Mouse (Mus musculus) liver, adult 2 months (tissue): Measurements from ENCODE around the gene Prm2. TPM values are rescaled to one million over a fixed set of nuclear protein-coding genes. Genes with fewer than 3 reads are reported as not detected.
A peak's percentile ranks its signal among the peaks of the same experiment; 100 is the strongest.

Experiments
- DNase-seq: peaks from one replicate; pipeline ENCODE4 v3.0.0-alpha.2; 2011; ENCODE audit warnings: low read depth, low spot score; ENCODE audit errors: extremely low read depth
- H3K27ac ChIP-seq: fragments of 200-500 bp; replicated peaks from 2 replicates; pipeline ENCODE4 v1.5.1; 2012; ENCODE audit warnings: low read depth, mild to moderate bottlenecking, control low read depth, inconsistent platforms, low read length; ENCODE audit not compliant: insufficient read depth
- H3K27me3 ChIP-seq: fragments of 200-500 bp; 2 replicates; pipeline ENCODE4 v1.6.1; 2012; ENCODE audit warnings: mild to moderate bottlenecking, moderate library complexity, low read length, inconsistent platforms; ENCODE audit not compliant: control insufficient read depth, insufficient read depth
- H3K36me3 ChIP-seq: fragments of 200-500 bp; 2 replicates; pipeline ENCODE4 v1.6.1; 2012; ENCODE audit warnings: low read length, inconsistent platforms; ENCODE audit not compliant: control insufficient read depth, insufficient read depth
- H3K4me1 ChIP-seq: fragments of 200-500 bp; 2 replicates; pipeline ENCODE4 v1.6.1; 2011; ENCODE audit warnings: low read length; ENCODE audit not compliant: control insufficient read depth, insufficient read depth
- H3K4me3 ChIP-seq: fragments of 200-500 bp; 2 replicates; pipeline ENCODE4 v1.5.1; 2011; ENCODE audit warnings: low read depth, mild to moderate bottlenecking, control low read depth, low read length, moderate library complexity; ENCODE audit not compliant: insufficient read depth
- H3K79me2 ChIP-seq: fragments of 200-500 bp; 2 replicates; pipeline ENCODE4 v1.6.1; 2012; ENCODE audit warnings: inconsistent platforms, mild to moderate bottlenecking, low read length, moderate library complexity; ENCODE audit not compliant: control insufficient read depth, insufficient read depth
- H3K9ac ChIP-seq: fragments of 200-500 bp; 2 replicates; pipeline ENCODE4 v1.6.1; 2012; ENCODE audit warnings: low read depth, mild to moderate bottlenecking, control low read depth, inconsistent platforms, low read length
- CTCF ChIP-seq: fragments of 200-500 bp; IDR thresholded peaks from 2 replicates; pipeline ENCODE4 v1.5.1; 2011; ENCODE audit warnings: low read depth, low read length, control low read depth
- POLR2A ChIP-seq: fragments of 200-500 bp; IDR thresholded peaks from 2 replicates; pipeline ENCODE4 v1.6.1; 2011; ENCODE audit warnings: low read length, control low read depth; ENCODE audit not compliant: insufficient read depth; ENCODE audit errors: extremely low read depth
- WGBS: fragments of 180-500 bp; shearing (Covaris S2); methylation state at CpG from one replicate; pipeline ENCODE4 v1.1.7; 2018; 5-methylcytosine and 5-hydroxymethylcytosine counted together
- polyA plus RNA-seq: library from polyadenylated mRNA; depleted of rRNA; stranded (reverse); fragments of >200 nt; gene quantifications from 2 replicates; pipeline ENCODE4 v1.2.3, GENCODE M21; 2012
- total RNA-seq: library from RNA; depleted of rRNA; stranded (reverse); fragments of >200 nt; gene quantifications from 2 replicates; pipeline ENCODE4 v1.2.3, GENCODE M21; 2014

The Prm2 gene
- total and polyA plus RNA-seq, 2 experiments: not detected

DNA sequence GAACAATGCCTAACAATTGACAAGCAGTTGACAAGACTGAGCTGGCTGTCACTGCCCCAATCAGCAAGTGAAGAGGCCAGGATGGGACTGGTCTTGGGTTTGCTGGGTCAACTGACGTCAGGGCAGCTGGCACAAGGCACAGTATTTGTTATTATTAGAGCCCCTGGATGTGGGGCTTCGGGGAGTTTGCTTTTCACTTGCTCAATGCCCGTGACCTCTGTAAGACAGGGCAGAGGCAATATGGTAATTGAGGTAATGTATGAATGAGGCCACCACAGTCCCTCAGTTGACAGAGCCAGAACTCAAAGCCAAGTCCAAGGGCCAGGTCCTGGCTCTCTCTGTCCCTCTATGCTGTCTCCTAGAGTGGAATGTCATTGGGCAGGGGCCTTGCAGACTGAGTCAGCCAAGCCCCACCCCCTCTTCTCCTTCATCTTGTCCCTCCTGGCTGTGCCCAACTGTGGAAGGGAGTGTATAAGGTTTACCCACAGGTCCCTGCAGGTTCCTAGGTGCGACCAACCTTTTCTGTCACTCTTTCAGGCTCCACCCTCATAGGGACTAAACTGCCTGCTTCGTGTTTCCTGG lies 18.3 kb downstream of the Prm2 start:
- 41% methylated on average over 5 of the region's 5 CpGs for WGBS
- no peak overlapping the region for H3K9ac ChIP-seq
- no peaks in the 10 kb centered on the region for H3K79me2 ChIP-seq
- no peak overlapping the region for H3K4me3 ChIP-seq
- H3K4me1 ChIP-seq: no peaks in the 10 kb centered on the region
- H3K27me3 ChIP-seq: no peaks in the 10 kb centered on the region
- H3K36me3 ChIP-seq: no peaks in the 10 kb centered on the region
- peak; percentile 9 for DNase-seq
- H3K27ac ChIP-seq: no peak overlapping the region
- TF ChIP-seq CTCF (no peak), POLR2A (no peak)

DNA sequence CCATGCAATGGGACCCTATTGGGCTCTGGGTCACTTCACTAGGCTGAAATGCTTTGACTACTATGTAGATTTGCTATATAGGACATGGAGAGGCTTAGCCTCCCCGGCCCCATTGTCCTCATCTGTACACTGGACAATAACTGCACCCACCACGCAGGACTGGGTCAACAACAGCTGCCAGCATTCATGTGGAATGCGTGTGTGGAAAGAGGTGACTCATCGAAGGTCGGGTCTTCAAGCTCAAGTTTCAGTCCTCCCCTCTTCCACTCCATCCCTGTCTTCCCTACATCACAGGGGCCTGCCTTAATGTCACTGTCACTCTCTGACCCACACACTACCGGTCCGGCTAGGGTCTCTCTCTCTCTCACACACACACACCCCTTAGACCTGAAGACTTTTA lies 19.6 kb downstream of the Prm2 start:
- DNase-seq: no peak
- TF ChIP-seq CTCF: no peak
- TF ChIP-seq POLR2A: no peak
- WGBS: 70% methylated on average over 7 of the region's 7 CpGs
- H3K4me1 ChIP-seq: no peaks in the 10 kb centered on the region
- H3K79me2 ChIP-seq: no peaks in the 10 kb centered on the region
- H3K27me3 ChIP-seq: no peaks in the 10 kb centered on the region
- H3K27ac ChIP-seq: no peak overlapping the region
- no peak overlapping the region for H3K9ac ChIP-seq
- no peaks in the 10 kb centered on the region for H3K36me3 ChIP-seq
- no peak overlapping the region for H3K4me3 ChIP-seq

DNA sequence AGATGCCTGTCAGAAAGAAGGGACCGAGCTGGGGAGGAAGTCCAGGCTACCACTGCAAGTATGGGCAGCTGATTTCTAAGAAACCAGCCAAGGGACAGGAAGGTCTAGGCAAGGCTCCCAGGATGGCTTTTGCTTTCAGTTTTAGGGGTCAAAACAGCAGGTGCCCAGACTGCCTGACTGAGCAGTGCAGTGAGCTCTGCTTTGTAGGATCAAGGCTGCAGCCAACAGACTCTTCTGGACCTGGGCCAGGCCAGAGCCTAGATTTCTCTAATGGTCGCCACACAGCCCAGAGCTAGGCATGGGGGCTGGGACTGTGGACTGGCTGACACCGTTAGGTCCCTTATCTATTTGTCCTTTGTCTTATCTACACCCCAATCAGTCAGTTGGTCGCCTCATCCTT lies 21.2 kb downstream of the Prm2 start:
- 55% methylated on average over 4 of the region's 4 CpGs for WGBS
- DNase-seq: no peak
- no peak overlapping the region for H3K27ac ChIP-seq
- H3K36me3 ChIP-seq: no peaks in the 10 kb centered on the region
- no peaks in the 10 kb centered on the region for H3K79me2 ChIP-seq
- no peaks in the 10 kb centered on the region for H3K27me3 ChIP-seq
- H3K4me1 ChIP-seq: no peaks in the 10 kb centered on the region
- TF ChIP-seq CTCF (no peak), POLR2A (no peak)
- no peak overlapping the region for H3K9ac ChIP-seq
- no peak overlapping the region for H3K4me3 ChIP-seq

DNA sequence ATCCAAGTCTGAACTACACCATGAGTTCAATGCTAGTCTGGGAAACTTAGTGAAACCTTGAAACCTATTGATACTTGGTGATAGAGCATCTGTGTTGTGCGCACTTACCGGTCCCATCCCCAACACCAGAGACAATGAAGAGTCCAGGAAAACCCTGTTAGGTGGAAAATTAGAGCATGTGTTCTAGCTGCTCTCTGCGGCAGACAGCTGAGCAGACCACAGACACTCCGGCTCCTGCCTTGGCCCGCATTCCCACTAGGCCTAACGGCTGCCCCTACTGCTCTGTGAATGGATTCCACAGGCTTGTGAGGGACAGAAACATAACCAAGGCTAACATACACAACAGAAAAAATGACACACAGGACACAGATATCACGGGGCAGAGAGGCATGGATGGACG lies 22.4 kb downstream of the Prm2 start:
- 96% methylated on average over 8 of the region's 8 CpGs for WGBS
- Histone ChIP-seq H3K27ac (no peak overlapping the region), H3K4me3 (no peak overlapping the region), H3K9ac (no peak overlapping the region), H3K36me3 (no peaks in the 10 kb centered on the region), H3K79me2 (no peaks in the 10 kb centered on the region), H3K27me3 (no peaks in the 10 kb centered on the region), H3K4me1 (no peaks in the 10 kb centered on the region)
- TF ChIP-seq CTCF (no peak), POLR2A (no peak)
- DNase-seq: no peak

DNA sequence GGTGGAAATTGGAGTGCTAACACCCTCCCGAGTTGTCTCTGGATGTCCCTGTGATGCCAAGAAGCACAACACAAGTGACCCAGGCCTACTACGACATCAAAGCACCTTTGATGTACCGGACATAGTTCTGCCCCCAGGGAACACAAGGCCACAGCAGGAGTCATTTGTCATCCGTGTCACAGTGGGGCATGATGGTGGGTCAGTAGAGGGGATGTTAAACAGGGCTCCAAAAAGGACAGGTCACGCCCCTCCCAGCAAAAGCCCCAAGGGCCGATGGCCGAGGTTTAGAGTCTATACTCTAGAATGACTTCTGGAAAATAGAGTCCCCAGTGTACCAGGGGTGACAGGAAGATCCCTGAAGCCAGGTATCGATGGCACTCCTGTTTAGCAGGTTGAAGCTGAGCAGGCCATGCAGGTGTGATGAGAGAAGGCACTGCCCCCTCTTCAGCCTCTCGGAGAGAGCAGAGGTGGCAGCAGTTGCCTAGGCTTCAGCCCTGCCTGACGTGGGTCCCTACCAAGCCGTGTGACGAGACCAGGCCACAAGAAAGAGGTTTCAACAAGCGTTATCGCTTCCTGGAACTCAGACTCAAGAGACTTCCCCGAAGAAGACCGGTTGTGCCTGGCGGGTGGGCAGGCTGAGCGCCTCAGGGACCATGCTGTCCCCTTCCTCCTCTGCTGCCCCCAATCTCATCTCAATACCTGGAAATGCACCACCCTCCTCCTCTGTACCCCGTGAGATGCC lies 24.0 kb downstream of the Prm2 start:
- no peak overlapping the region for H3K9ac ChIP-seq
- TF ChIP-seq CTCF (no peak), POLR2A (no peak)
- no peak overlapping the region for H3K4me3 ChIP-seq
- no peak overlapping the region for H3K27ac ChIP-seq
- no peaks in the 10 kb centered on the region for H3K79me2 ChIP-seq
- no peak for DNase-seq
- H3K4me1 ChIP-seq: no peaks in the 10 kb centered on the region
- no peaks in the 10 kb centered on the region for H3K36me3 ChIP-seq
- no peaks in the 10 kb centered on the region for H3K27me3 ChIP-seq
- WGBS: 92% methylated on average over 19 of the region's 19 CpGs
